Mouse (Mus musculus) heart, postnatal 0 days (tissue): ENCODE results near the gene Gm5447.

Source experiments
- CTCF ChIP-seq: IDR thresholded peaks from 2 replicates; pipeline ENCODE4 v1.5.1; 2016; ENCODE audit warnings: antibody characterized with exemption, control low read depth, low read depth
- EP300 ChIP-seq: IDR thresholded peaks from 2 replicates; pipeline ENCODE4 v1.6.1; 2016; ENCODE audit warnings: antibody characterized with exemption, low read depth

GRCm38 (mm10) chr13:30985275-30985597, 11.2 kb downstream of the Gm5447 start:
- TF ChIP-seq CTCF (no peak), EP300 (no peak)
